In genomic region chr17:49517091-49517490, GRCm38 (mm10) we compare ENCODE assay signal across 26 mouse cellular contexts. TPM values are rescaled to one million over a fixed set of nuclear protein-coding genes. Genes with fewer than 3 reads are reported as not detected.
DNase-seq lines count a peak whose midpoint lies in the region; ATAC-seq and TF ChIP-seq lines count a peak whose summit lies in the region.
"Had no signal": no experiment of that assay in that cellular context is flagged by ENCODE, and none has a peak within 500 bp of the region (broad histone marks: within the 10 kb centered on the region; RNA-seq: fewer than 3 reads in every experiment).

No protein-coding gene starts in this region.

- 17% methylated on average over 3 of the region's 3 CpGs for WGBS in cerebellum, adult 2 months
- 46% methylated on average over 3 of the region's 3 CpGs for WGBS in lung, embryonic 14.5 days

- H3K4me3 ChIP-seq in cerebellum, adult 2 months (replicated peaks; ENCODE audit: insufficient read depth, low read depth, low read length), result no peak overlapping the region
- H3K4me3 ChIP-seq in lung, embryonic 14.5 days (ENCODE audit: low read depth, low read length), result no peak overlapping the region
- H3K4me3 ChIP-seq: embryonic facial prominence, embryonic 12.5 days; embryonic facial prominence, embryonic 15.5 days; gastrocnemius, adult 2 months; heart, embryonic 13.5 days; hindbrain, embryonic 13.5 days had no signal

- peak overlapping the region; percentile 29; the same call in 1 of the 2 replicates for H3K27ac ChIP-seq in cerebellum, adult 2 months (ENCODE audit: insufficient read depth, low read length)
- no peak overlapping the region for H3K27ac ChIP-seq in lung, embryonic 14.5 days (ENCODE audit: low read depth)
- H3K27ac ChIP-seq: embryonic facial prominence, embryonic 12.5 days; embryonic facial prominence, embryonic 15.5 days; gastrocnemius, adult 2 months; heart, embryonic 13.5 days; hindbrain, embryonic 13.5 days had no signal

- H3K4me2 ChIP-seq in lung, embryonic 14.5 days, result no peak overlapping the region
- H3K4me2 ChIP-seq: embryonic facial prominence, embryonic 12.5 days; embryonic facial prominence, embryonic 15.5 days; heart, embryonic 13.5 days; hindbrain, embryonic 13.5 days had no signal

- H3K9ac ChIP-seq in lung, embryonic 14.5 days, result no peak overlapping the region
- H3K9ac ChIP-seq: embryonic facial prominence, embryonic 12.5 days; embryonic facial prominence, embryonic 15.5 days; forebrain, postnatal 0 days; heart, embryonic 13.5 days; hindbrain, embryonic 13.5 days had no signal

- no peak for TF ChIP-seq POLR2A in cerebellum, adult 2 months (IDR thresholded peaks at IDR 0.05; ENCODE audit: borderline replicate concordance, insufficient read depth, low read length)

- ATAC-seq in lung, embryonic 14.5 days (ENCODE audit: insufficient read depth), result no peak
- ATAC-seq: activated CD4-positive, CD25-positive, alpha-beta regulatory T cell, adult 4 months; forebrain, embryonic 14.5 days; forebrain, postnatal 0 days; hindbrain, embryonic 16.5 days; inflammation-experienced regulatory T-cells, adult 6 months; intestine, embryonic 16.5 days had no signal

- intact Hi-C loops in heart, postnatal 10 days (cut with DNase I), result no loop called here

- 0 out of 2 replicates have a peak, but pooled peaks cover 4% of the 10 kb centered on the region for H3K36me3 ChIP-seq in lung, embryonic 14.5 days (ENCODE audit: insufficient read depth)
- H3K36me3 ChIP-seq: embryonic facial prominence, embryonic 12.5 days; embryonic facial prominence, embryonic 15.5 days; hindbrain, embryonic 13.5 days had no signal

- H3K4me1 ChIP-seq in cerebellum, adult 2 months (ENCODE audit: control insufficient read depth, insufficient read depth, low read length), result peaks cover 41% of the 10 kb centered on the region
- H3K4me1 ChIP-seq in lung, embryonic 14.5 days (ENCODE audit: insufficient read depth), result peaks cover 4% of the 10 kb centered on the region; the same call in 1 of the 2 replicates

- peak in 1 of 2 experiments; percentile 58 for DNase-seq in cerebellum, adult 2 months
- DNase-seq in cerebellum, adult 9-10 months, result no peak
- DNase-seq in heart, postnatal 10 days, result peak; percentile 49 to 51
- DNase-seq in heart, postnatal 4 days, result no peak
- DNase-seq in lung, embryonic 14.5 days, result peak; percentile 23
- no peak for DNase-seq in lung, adult 18-20 months
- no peak for DNase-seq in right cerebral cortex, postnatal 10 days (ENCODE audit: low spot score in 2 of 2)
- DNase-seq: adrenal gland, adult 8-10 months; adrenal gland, postnatal 25 days; cerebellum, adult 11 months; cerebellum, adult 8-10 months; cerebellum, postnatal 14 days; forebrain, postnatal 0 days; gastrocnemius, adult 2 months; gastrocnemius, postnatal 14 days; heart, adult 11 months had no signal

- no peaks in the 10 kb centered on the region for H3K27me3 ChIP-seq in cerebellum, adult 2 months (ENCODE audit: control insufficient read depth, insufficient read depth, low read length)
- no peaks in the 10 kb centered on the region for H3K27me3 ChIP-seq in lung, embryonic 14.5 days (ENCODE audit: insufficient read depth, low read length)
- H3K27me3 ChIP-seq: embryonic facial prominence, embryonic 12.5 days; embryonic facial prominence, embryonic 15.5 days; heart, embryonic 13.5 days; hindbrain, embryonic 13.5 days had no signal

- H3K9me3 ChIP-seq in lung, embryonic 14.5 days (ENCODE audit: low read depth, low read length), result no peaks in the 10 kb centered on the region
- H3K9me3 ChIP-seq: embryonic facial prominence, embryonic 12.5 days; embryonic facial prominence, embryonic 15.5 days; heart, embryonic 13.5 days; hindbrain, embryonic 13.5 days had no signal

- no peak for TF ChIP-seq CTCF in cerebellum, adult 2 months (IDR thresholded peaks at IDR 0.05; ENCODE audit: borderline replicate concordance, insufficient read depth, low read depth, low read length)
- TF ChIP-seq CTCF in lung, embryonic 14.5 days (IDR thresholded peaks at IDR 0.05; ENCODE audit: low read depth), result no peak

RNA-seq across cellular contexts. Expression of gene Daam2, which starts 47.1 kb away (rescaled TPM):
- 54.4 TPM in 2 replicates for polyA plus RNA-seq in cerebellum, adult 2 months (2012; rRNA removed)
- 10 to 100 TPM; 14.2 to 16.3 TPM for total RNA-seq in heart, postnatal 10 days (2021)
- total RNA-seq in heart, postnatal 4 days (2021), result 10 to 100 TPM; 16.0 to 18.5 TPM
- 18.1 and 19.6 TPM in 2 replicates for polyA plus RNA-seq in lung, embryonic 14.5 days (2014; fragmentation: Nextera tagmentation; extraction: Ambion mirVana)
- total RNA-seq: hematopoietic stem cell, adult 5-6 weeks had no signal
- polyA plus RNA-seq: inflammation-experienced regulatory T-cells, adult 6 months had no signal

Comparison
In these comparisons a context has a peak if more than half of its experiments do, and no peak if none do; other contexts are left out.
1. DNase-seq: peak in heart, postnatal 10 days (2 of 2) and lung, embryonic 14.5 days (single experiment); none in cerebellum, adult 9-10 months (single experiment), heart, postnatal 4 days (single experiment), lung, adult 18-20 months (0 of 2) and right cerebral cortex, postnatal 10 days (0 of 2).